Mouse (Mus musculus) heart, embryonic 11.5 days (tissue): Measurements from ENCODE around the gene Lyve1. TPM values are rescaled to one million over a fixed set of nuclear protein-coding genes. Genes with fewer than 3 reads are reported as not detected.
A peak's percentile ranks its signal among the peaks of the same experiment; 100 is the strongest.

Experiments used
- ATAC-seq: fragments of 200-750 bp; cut with Nextera tagmentation; replicated peaks from 2 replicates; pipeline ENCODE4 v1.8.0; 2017; ENCODE audit warnings: moderate library complexity; ENCODE audit not compliant: insufficient number of reproducible peaks, low FRiP score, low TSS enrichment
- H3K27ac ChIP-seq: fragments of 300-500 bp; sonication (generic); 2 replicates; pipeline ENCODE4 v1.5.1; 2014; ENCODE audit warnings: mild to moderate bottlenecking, low read depth, low read length
- H3K27me3 ChIP-seq: fragments of 300-500 bp; sonication (generic); 2 replicates; pipeline ENCODE4 v1.6.1; 2014; ENCODE audit warnings: mild to moderate bottlenecking, low read length, mixed read lengths; ENCODE audit not compliant: control insufficient read depth, insufficient read depth
- H3K36me3 ChIP-seq: fragments of 300-500 bp; sonication (generic); 2 replicates; pipeline ENCODE4 v1.6.1; 2014; ENCODE audit warnings: mild to moderate bottlenecking, low read length, moderate library complexity, mixed read lengths; ENCODE audit not compliant: control insufficient read depth, insufficient read depth
- H3K4me1 ChIP-seq: fragments of 300-500 bp; sonication (generic); 2 replicates; pipeline ENCODE4 v1.6.1; 2014; ENCODE audit warnings: low read length; ENCODE audit not compliant: control insufficient read depth, insufficient read depth
- H3K4me2 ChIP-seq: fragments of 300-500 bp; sonication (generic); 2 replicates; pipeline ENCODE4 v1.6.1; 2014; ENCODE audit warnings: mild to moderate bottlenecking, moderate library complexity
- H3K4me3 ChIP-seq: fragments of 300-500 bp; sonication (generic); 2 replicates; pipeline ENCODE4 v1.5.1; 2014; ENCODE audit warnings: low read depth, low read length
- H3K9ac ChIP-seq: fragments of 300-500 bp; sonication (generic); 2 replicates; pipeline ENCODE4 v1.6.1; 2014; ENCODE audit warnings: mild to moderate bottlenecking, low read depth, low read length, moderate library complexity
- H3K9me3 ChIP-seq: fragments of 300-500 bp; sonication (generic); replicated peaks from 2 replicates; pipeline ENCODE4 v1.6.1; 2016; ENCODE audit warnings: low read length; ENCODE audit not compliant: control insufficient read depth
- WGBS: fragments of 180-500 bp; shearing (Covaris S2); extraction: QIAGEN DNeasy Blood & Tissue Kit; methylation state at CpG from one replicate; pipeline ENCODE4 v1.1.7; 2014; ENCODE audit not compliant: insufficient replicate concordance; 5-methylcytosine and 5-hydroxymethylcytosine counted together
- polyA plus RNA-seq: library from polyadenylated mRNA; unstranded; fragments of >200 nt; fragmentation: Nextera tagmentation; extraction: Ambion mirVana; gene quantifications from 2 replicates; pipeline ENCODE4 v1.2.1, GENCODE M21; 2014

Lyve1 gene
- polyA plus RNA-seq, 1 experiment from 2014 or later = 3.4 TPM

- Histone ChIP-seq H3K9ac (no peak overlapping the region), H3K4me3 (no peak overlapping the region), H3K4me1 (no peaks in the 10 kb centered on the region), H3K9me3 (no peaks in the 10 kb centered on the region), H3K4me2 (no peak overlapping the region), H3K36me3 (peaks cover 3% of the 10 kb centered on the region; the same call in 1 of the 2 replicates), H3K27me3 (no peaks in the 10 kb centered on the region), H3K27ac (no peak overlapping the region)
- WGBS = 89% methylated on average over 8 of the region's 8 CpGs
- ATAC-seq = no peak
Observed at GRCm38 (mm10) chr7:110810995-110811394, 52.0 kb downstream of the Lyve1 start.

GRCm38 (mm10) chr7:110809585-110810557, 53.2 kb downstream of the Lyve1 start:
- no peak overlapping the region for H3K27ac ChIP-seq
- no peaks in the 10 kb centered on the region for H3K9me3 ChIP-seq
- peaks cover 3% of the 10 kb centered on the region; the same call in 1 of the 2 replicates for H3K36me3 ChIP-seq
- no peak overlapping the region for H3K4me2 ChIP-seq
- 80% methylated on average over 18 of the region's 18 CpGs for WGBS
- H3K4me3 ChIP-seq = no peak overlapping the region
- H3K4me1 ChIP-seq = no peaks in the 10 kb centered on the region
- no peak overlapping the region for H3K9ac ChIP-seq
- no peaks in the 10 kb centered on the region for H3K27me3 ChIP-seq
- no peak for ATAC-seq

GRCm38 (mm10) chr7:110808962-110809361, 54.1 kb downstream of the Lyve1 start:
- Histone ChIP-seq H3K27ac (no peak overlapping the region), H3K4me3 (no peak overlapping the region), H3K4me2 (no peak overlapping the region), H3K4me1 (no peaks in the 10 kb centered on the region), H3K9ac (no peak overlapping the region), H3K27me3 (no peaks in the 10 kb centered on the region), H3K36me3 (peaks cover 3% of the 10 kb centered on the region; the same call in 1 of the 2 replicates), H3K9me3 (no peaks in the 10 kb centered on the region)
- WGBS = 77% methylated on average over 3 of the region's 3 CpGs
- ATAC-seq = no peak

GRCm38 (mm10) chr7:110807460-110808030, 55.5 kb downstream of the Lyve1 start:
- Histone ChIP-seq H3K4me1 (no peaks in the 10 kb centered on the region), H3K9ac (no peak overlapping the region), H3K4me3 (no peak overlapping the region), H3K27me3 (no peaks in the 10 kb centered on the region), H3K9me3 (no peaks in the 10 kb centered on the region), H3K4me2 (no peak overlapping the region), H3K36me3 (peaks cover 3% of the 10 kb centered on the region; the same call in 1 of the 2 replicates), H3K27ac (no peak overlapping the region)
- 86% methylated on average over 13 of the region's 13 CpGs for WGBS
- ATAC-seq = no peak

- Histone ChIP-seq H3K36me3 (no peaks in the 10 kb centered on the region), H3K4me2 (no peak overlapping the region), H3K9me3 (no peaks in the 10 kb centered on the region), H3K27me3 (no peaks in the 10 kb centered on the region), H3K4me1 (no peaks in the 10 kb centered on the region), H3K4me3 (no peak overlapping the region), H3K9ac (0 out of 2 replicates have a peak overlapping the region, but pooled peaks have one; percentile 10), H3K27ac (no peak overlapping the region)
- ATAC-seq = no peak
- 86% methylated on average over 3 of the region's 3 CpGs for WGBS
Observed at GRCm38 (mm10) chr7:110804266-110804665, 58.8 kb downstream of the Lyve1 start.

- Histone ChIP-seq H3K4me2 (no peak overlapping the region), H3K27ac (no peak overlapping the region), H3K9ac (no peak overlapping the region), H3K4me3 (no peak overlapping the region), H3K27me3 (no peaks in the 10 kb centered on the region), H3K9me3 (no peaks in the 10 kb centered on the region), H3K4me1 (no peaks in the 10 kb centered on the region), H3K36me3 (no peaks in the 10 kb centered on the region)
- ATAC-seq = no peak
- 88% methylated on average over 10 of the region's 10 CpGs for WGBS
Observed at GRCm38 (mm10) chr7:110803131-110803530, 59.9 kb downstream of the Lyve1 start.

- WGBS = 2% methylated on average over 4 of the region's 4 CpGs
Observed at GRCm38 (mm10) chr7:110801028-110801427, 62.0 kb downstream of the Lyve1 start.

More at GRCm38 (mm10) chr7:110801028-110801427, 62.0 kb downstream of the Lyve1 start:
- no peak for ATAC-seq
- Histone ChIP-seq H3K27ac (no peak overlapping the region), H3K4me1 (no peaks in the 10 kb centered on the region), H3K9ac (no peak overlapping the region), H3K36me3 (no peaks in the 10 kb centered on the region), H3K9me3 (no peaks in the 10 kb centered on the region), H3K27me3 (no peaks in the 10 kb centered on the region), H3K4me2 (no peak overlapping the region), H3K4me3 (no peak overlapping the region)
